Mouse (Mus musculus) lung, postnatal 0 days (tissue): ENCODE measurements around the gene Fzd7. TPM values are rescaled to one million over a fixed set of nuclear protein-coding genes. Genes with fewer than 3 reads are reported as not detected.

ENCODE experiments used
- ATAC-seq: fragments of 200-750 bp; cut with Nextera tagmentation; 2 replicates; pipeline ENCODE4 v1.8.0; 2017; ENCODE audit warnings: moderate library complexity
- DNase-seq: peaks from one replicate; pipeline ENCODE4 v3.0.0-alpha.2; 2016; ENCODE audit warnings: low spot score
- H3K27ac ChIP-seq: fragments of 300-500 bp; sonication (generic); 2 replicates; pipeline ENCODE4 v1.5.1; 2014; ENCODE audit warnings: antibody characterized with exemption, mild to moderate bottlenecking, low read length, mixed read lengths
- H3K27me3 ChIP-seq: fragments of 300-500 bp; sonication (generic); replicated peaks from 2 replicates; pipeline ENCODE4 v1.6.1; 2014; ENCODE audit warnings: low read length, mixed read lengths; ENCODE audit not compliant: insufficient read depth
- H3K36me3 ChIP-seq: fragments of 300-500 bp; sonication (generic); 2 replicates; pipeline ENCODE4 v1.6.1; 2014; ENCODE audit warnings: low read length, mixed read lengths; ENCODE audit not compliant: insufficient read depth
- H3K4me1 ChIP-seq: fragments of 300-500 bp; sonication (generic); 2 replicates; pipeline ENCODE4 v1.6.1; 2014; ENCODE audit warnings: antibody characterized with exemption, low read depth, low read length, mixed read lengths; ENCODE audit not compliant: insufficient read depth
- H3K4me2 ChIP-seq: fragments of 300-500 bp; sonication (generic); replicated peaks from 2 replicates; pipeline ENCODE4 v1.6.1; 2014; ENCODE audit warnings: low read depth, mild to moderate bottlenecking, low read length, moderate library complexity, mixed read lengths
- H3K4me3 ChIP-seq: fragments of 300-500 bp; sonication (generic); 2 replicates; pipeline ENCODE4 v1.5.1; 2014; ENCODE audit warnings: low read depth, low read length
- H3K9ac ChIP-seq: fragments of 300-500 bp; sonication (generic); replicated peaks from 2 replicates; pipeline ENCODE4 v1.6.1; 2014; ENCODE audit warnings: low read depth, mild to moderate bottlenecking
- H3K9me3 ChIP-seq: fragments of 300-500 bp; sonication (generic); 2 replicates; pipeline ENCODE4 v1.6.1; 2016; ENCODE audit warnings: low read length, mixed read lengths
- CTCF ChIP-seq: IDR thresholded peaks from 2 replicates; pipeline ENCODE4 v1.5.1; 2016; ENCODE audit warnings: antibody characterized with exemption, mild to moderate bottlenecking
- EP300 ChIP-seq: IDR thresholded peaks from 2 replicates; pipeline ENCODE4 v1.6.1; 2016; ENCODE audit warnings: antibody characterized with exemption, mild to moderate bottlenecking, control low read depth
- WGBS: fragments of 180-500 bp; shearing (Covaris S2); extraction: QIAGEN DNeasy Blood & Tissue Kit; methylation state at CpG from one replicate; pipeline ENCODE4 v1.1.7; 2014; 5-methylcytosine and 5-hydroxymethylcytosine counted together
- polyA plus RNA-seq: library from polyadenylated mRNA; unstranded; fragments of >200 nt; fragmentation: Nextera tagmentation; extraction: Ambion mirVana; gene quantifications from 2 replicates; pipeline ENCODE4 v1.2.1, GENCODE M21; 2015

The Fzd7 gene
- polyA plus RNA-seq, 1 experiment from 2014 or later = 7.1 TPM

DNA sequence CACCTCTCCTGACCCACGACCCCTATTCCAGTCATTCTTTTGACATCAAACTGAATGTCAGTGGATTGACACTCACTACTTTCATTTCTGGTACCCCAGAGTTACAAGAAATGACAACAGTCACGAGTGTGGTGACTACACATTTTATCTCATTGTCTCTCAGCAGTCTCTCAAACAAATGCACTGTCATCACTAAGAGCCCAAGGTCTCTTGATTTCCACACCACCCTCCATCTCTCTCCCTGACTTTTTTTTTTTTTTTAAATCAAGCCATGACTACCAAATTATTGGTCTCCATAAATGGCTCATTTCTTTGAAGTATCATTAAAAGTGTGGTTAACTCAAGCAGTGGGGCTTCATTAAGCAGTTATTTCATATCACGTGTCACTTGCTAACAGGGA lies 17.1 kb downstream of the Fzd7 start:
- Histone ChIP-seq H3K9me3 (no peaks in the 10 kb centered on the region), H3K9ac (no peak overlapping the region), H3K4me2 (no peak overlapping the region), H3K27ac (no peak overlapping the region), H3K27me3 (no peaks in the 10 kb centered on the region), H3K4me3 (no peak overlapping the region), H3K36me3 (no peaks in the 10 kb centered on the region), H3K4me1 (no peaks in the 10 kb centered on the region)
- no peak for TF ChIP-seq EP300
- no peak for TF ChIP-seq CTCF
- WGBS = 84% methylated on average over 3 of the region's 3 CpGs
- DNase-seq = no peak
- no peak for ATAC-seq

DNA sequence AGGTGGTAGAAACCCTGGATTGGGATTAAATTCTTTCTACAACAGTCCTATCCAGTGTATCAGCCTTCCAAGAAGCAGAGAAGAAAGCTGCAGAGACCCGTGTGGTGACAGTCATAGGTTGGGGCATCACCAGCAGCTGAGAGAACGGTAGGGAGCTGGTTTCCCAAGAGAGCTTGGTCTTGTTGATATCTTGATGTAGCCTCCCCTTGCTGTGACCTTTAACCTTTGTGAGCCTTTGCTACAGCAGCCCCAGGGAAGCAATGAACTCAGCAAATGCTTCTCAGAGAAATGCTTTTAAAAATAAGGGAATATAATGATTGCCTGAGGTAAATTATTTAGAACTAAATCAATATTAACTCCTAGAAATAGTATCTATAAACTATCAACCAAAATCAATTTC lies 20.1 kb downstream of the Fzd7 start:
- TF ChIP-seq EP300 (no peak), CTCF (no peak)
- Histone ChIP-seq H3K4me1 (no peaks in the 10 kb centered on the region), H3K4me2 (no peak overlapping the region), H3K27ac (no peak overlapping the region), H3K36me3 (no peaks in the 10 kb centered on the region), H3K9me3 (no peaks in the 10 kb centered on the region), H3K4me3 (no peak overlapping the region), H3K27me3 (no peaks in the 10 kb centered on the region), H3K9ac (no peak overlapping the region)
- no peak for DNase-seq
- no peak for ATAC-seq
- 61% methylated on average over 2 of the region's 2 CpGs for WGBS

DNA sequence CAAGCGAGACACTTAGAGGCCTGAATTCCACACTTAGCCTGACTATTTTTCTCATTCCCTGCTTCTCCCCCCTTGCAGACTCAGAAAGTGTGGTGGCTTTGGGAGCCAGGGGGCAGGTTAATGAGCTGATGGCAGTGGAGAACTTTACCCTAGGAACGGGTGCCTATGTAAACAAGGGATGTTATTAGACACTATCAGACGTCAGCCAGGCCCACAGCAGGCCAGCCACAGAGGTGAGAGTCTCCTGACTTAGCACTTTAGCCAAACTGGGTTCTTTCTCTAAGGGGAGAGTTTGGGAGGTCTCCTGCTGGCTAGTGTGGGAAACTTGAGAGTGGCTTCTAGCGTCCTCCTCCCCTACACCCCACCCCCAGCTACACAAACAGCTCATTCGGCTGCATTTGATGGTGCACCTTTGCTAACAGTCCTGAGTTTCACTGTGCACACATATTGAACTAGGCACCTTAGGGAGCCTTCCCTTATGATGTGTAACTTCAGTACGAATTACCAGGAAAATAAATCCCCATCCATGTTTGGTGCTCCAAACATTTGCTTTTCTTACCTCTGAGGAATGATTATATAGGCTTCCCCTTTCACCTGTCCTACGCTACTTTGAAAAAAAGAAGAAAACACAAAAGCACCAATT lies 21.6 kb downstream of the Fzd7 start:
- no peaks in the 10 kb centered on the region for H3K36me3 ChIP-seq
- TF ChIP-seq CTCF (no peak), EP300 (no peak)
- H3K4me1 ChIP-seq = peaks cover 3% of the 10 kb centered on the region; the same call in 1 of the 2 replicates
- no peak overlapping the region for H3K4me2 ChIP-seq
- no peaks in the 10 kb centered on the region for H3K9me3 ChIP-seq
- H3K9ac ChIP-seq = no peak overlapping the region
- DNase-seq (no peak), ATAC-seq (no peak)
- no peak overlapping the region for H3K4me3 ChIP-seq
- 43% methylated on average over 7 of the region's 7 CpGs for WGBS
- H3K27me3 ChIP-seq = no peaks in the 10 kb centered on the region
- no peak overlapping the region for H3K27ac ChIP-seq

DNA sequence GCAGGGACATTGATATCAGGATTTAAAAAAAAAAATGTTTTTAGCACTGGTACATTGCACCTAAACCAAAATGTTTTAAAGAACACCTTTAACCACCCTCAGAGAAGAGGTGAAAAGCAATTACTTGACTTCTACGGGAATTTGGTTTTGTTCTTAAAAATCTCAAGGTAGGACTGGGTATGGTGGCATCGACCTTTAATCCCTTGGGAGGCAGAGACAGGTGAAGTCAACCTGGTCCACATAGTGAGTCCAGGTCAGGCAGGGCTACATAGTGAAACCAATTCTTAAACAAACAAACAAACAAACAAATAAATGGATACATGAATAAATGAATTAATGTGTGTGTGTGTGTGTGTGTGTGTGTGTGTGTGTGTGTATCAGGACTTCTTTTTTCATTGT lies 22.1 kb downstream of the Fzd7 start:
- no peak for TF ChIP-seq EP300
- no peak for TF ChIP-seq CTCF
- Histone ChIP-seq H3K9me3 (no peaks in the 10 kb centered on the region), H3K27me3 (no peaks in the 10 kb centered on the region), H3K4me1 (peaks cover 5% of the 10 kb centered on the region; the same call in 1 of the 2 replicates), H3K27ac (no peak overlapping the region), H3K36me3 (no peaks in the 10 kb centered on the region), H3K9ac (no peak overlapping the region), H3K4me3 (no peak overlapping the region), H3K4me2 (no peak overlapping the region)
- 67% methylated on average over 2 of the region's 2 CpGs for WGBS
- ATAC-seq (no peak), DNase-seq (no peak)

DNA sequence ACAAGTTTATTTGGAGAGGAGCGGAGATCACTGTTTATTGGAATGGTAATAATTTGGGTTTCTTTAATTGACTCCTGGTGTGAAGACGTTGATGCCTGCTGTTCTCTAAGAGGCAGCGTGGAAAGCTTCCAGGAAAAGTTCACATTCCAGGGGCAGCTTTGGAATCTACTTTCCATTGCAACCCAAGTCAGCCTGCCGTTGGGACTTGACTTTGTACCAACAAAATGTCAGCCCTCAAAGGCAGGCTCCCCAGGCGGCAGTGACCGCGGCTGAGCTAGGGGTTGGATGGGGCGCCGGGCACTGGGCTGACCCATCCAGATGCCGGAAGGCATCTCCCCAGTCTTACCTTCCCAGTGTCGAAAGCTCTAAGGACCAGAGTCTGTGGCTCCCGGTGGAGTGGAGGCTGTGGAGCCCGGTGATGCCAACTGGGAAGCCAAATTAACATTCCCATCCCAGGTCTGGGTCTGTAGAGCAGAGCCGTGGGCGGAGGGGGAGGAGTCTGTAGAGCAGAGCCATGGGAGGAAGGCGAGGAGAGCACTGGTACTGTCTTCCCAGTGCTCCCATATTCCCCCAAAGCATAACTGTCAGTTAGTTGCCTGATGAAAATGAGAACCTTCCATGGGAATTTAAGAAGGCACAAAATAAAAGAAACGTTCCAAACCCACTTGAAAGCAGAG lies 26.4 kb downstream of the Fzd7 start:
- peak; percentile 78; the same call in 1 of the 2 replicates for TF ChIP-seq EP300
- TF ChIP-seq CTCF = no peak
- ATAC-seq = peak; percentile 83
- DNase-seq = peak; percentile 88
- H3K36me3 ChIP-seq = no peaks in the 10 kb centered on the region
- no peak overlapping the region for H3K9ac ChIP-seq
- H3K4me1 ChIP-seq = peaks cover 5% of the 10 kb centered on the region; the same call in 1 of the 2 replicates
- WGBS = 36% methylated on average over 17 of the region's 17 CpGs
- no peaks in the 10 kb centered on the region for H3K27me3 ChIP-seq
- H3K9me3 ChIP-seq = no peaks in the 10 kb centered on the region
- H3K27ac ChIP-seq = no peak overlapping the region
- H3K4me2 ChIP-seq = 0 out of 2 replicates have a peak overlapping the region, but pooled peaks have one; percentile 19
- no peak overlapping the region for H3K4me3 ChIP-seq

DNA sequence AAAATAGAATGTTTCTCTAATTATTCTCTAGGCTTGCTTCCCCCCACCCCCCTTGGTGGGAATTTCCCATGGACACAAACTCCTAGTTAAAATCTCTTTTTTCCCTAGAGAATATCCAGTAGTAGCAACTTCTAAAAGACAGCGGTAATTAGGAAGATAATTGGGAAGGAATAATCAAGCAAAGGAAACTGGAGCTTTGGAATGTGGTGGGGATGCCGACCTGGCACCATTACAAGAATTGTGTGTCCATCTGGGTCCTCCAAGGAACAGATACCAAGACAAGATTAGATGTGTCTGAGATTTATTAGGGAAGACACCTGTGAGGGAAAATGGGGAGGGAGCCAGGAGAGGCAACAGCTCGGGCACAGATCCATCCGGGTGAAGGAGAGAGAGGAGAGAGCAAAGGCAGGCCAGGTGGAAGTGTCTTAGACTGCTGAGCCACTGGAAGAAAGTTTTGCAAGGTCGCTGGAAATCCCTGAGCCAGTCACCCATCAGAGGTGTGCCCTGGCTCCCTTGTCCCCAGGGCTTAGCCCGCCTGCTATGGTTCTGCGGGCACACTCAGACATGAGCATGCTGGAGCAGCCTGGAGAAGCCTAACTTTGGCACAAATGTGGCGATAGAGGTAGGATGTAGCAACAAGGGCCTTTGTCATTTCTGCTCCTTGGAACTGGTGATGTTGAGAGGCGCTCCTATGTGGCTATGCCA lies 29.5 kb downstream of the Fzd7 start:
- 68% methylated on average over 9 of the region's 9 CpGs for WGBS
- Histone ChIP-seq H3K36me3 (no peaks in the 10 kb centered on the region), H3K4me1 (peaks cover 10% of the 10 kb centered on the region; the same call in 1 of the 2 replicates), H3K27ac (no peak overlapping the region), H3K27me3 (no peaks in the 10 kb centered on the region), H3K4me3 (no peak overlapping the region), H3K9me3 (no peaks in the 10 kb centered on the region), H3K4me2 (no peak overlapping the region), H3K9ac (no peak overlapping the region)
- no peak for DNase-seq
- TF ChIP-seq CTCF = no peak
- no peak for TF ChIP-seq EP300
- no peak for ATAC-seq
